Mouse (Mus musculus) forebrain, embryonic 14.5 days (tissue): ENCODE results near the gene Ddah2. TPM values are rescaled to one million over a fixed set of nuclear protein-coding genes. Genes with fewer than 3 reads are reported as not detected.

Source experiments
- ATAC-seq: fragments of 200-750 bp; cut with Nextera tagmentation; 2 replicates; pipeline ENCODE4 v1.8.0; 2017; ENCODE audit warnings: mild to moderate bottlenecking, moderate library complexity
- DNase-seq: peaks from one replicate; pipeline ENCODE4 v3.0.0-alpha.2; 2015; ENCODE audit warnings: low spot score
- H3K27ac ChIP-seq: fragments of 300-500 bp; sonication (generic); 2 replicates; pipeline ENCODE4 v1.5.1; 2014; ENCODE audit warnings: low read depth, mild to moderate bottlenecking, control low read depth, low read length, moderate library complexity
- H3K27me3 ChIP-seq: fragments of 300-500 bp; sonication (generic); replicated peaks from 2 replicates; pipeline ENCODE4 v1.6.1; 2014; ENCODE audit warnings: low read length, control low read depth, mixed read lengths; ENCODE audit not compliant: control insufficient read depth, insufficient read depth
- H3K36me3 ChIP-seq: fragments of 300-500 bp; sonication (generic); 2 replicates; pipeline ENCODE4 v1.6.1; 2014; ENCODE audit warnings: low read length, control low read depth; ENCODE audit not compliant: control insufficient read depth, insufficient read depth
- H3K4me1 ChIP-seq: fragments of 300-500 bp; sonication (generic); 2 replicates; pipeline ENCODE4 v1.6.1; 2014; ENCODE audit warnings: antibody characterized with exemption, low read length, control low read depth; ENCODE audit not compliant: control insufficient read depth, insufficient read depth
- H3K4me2 ChIP-seq: fragments of 300-500 bp; sonication (generic); 2 replicates; pipeline ENCODE4 v1.6.1; 2014; ENCODE audit warnings: mild to moderate bottlenecking, control low read depth, low read length
- H3K4me3 ChIP-seq: fragments of 300-500 bp; sonication (generic); 2 replicates; pipeline ENCODE4 v1.5.1; 2014; ENCODE audit warnings: low read depth, low read length, control low read depth
- H3K9ac ChIP-seq: fragments of 300-500 bp; sonication (generic); 2 replicates; pipeline ENCODE4 v1.6.1; 2014; ENCODE audit warnings: mild to moderate bottlenecking, low read length, control low read depth, moderate library complexity
- H3K9me3 ChIP-seq: fragments of 300-500 bp; sonication (generic); replicated peaks from 2 replicates; pipeline ENCODE4 v1.6.1; 2016; ENCODE audit warnings: low read length, control low read depth, mixed read lengths; ENCODE audit not compliant: control insufficient read depth
- WGBS: fragments of 180-500 bp; shearing (Covaris S2); extraction: QIAGEN DNeasy Blood & Tissue Kit; methylation state at CpG from one replicate; pipeline ENCODE4 v1.1.7; 2014; 5-methylcytosine and 5-hydroxymethylcytosine counted together
- polyA plus RNA-seq: library from polyadenylated mRNA; unstranded; fragments of >200 nt; fragmentation: Nextera tagmentation; extraction: Ambion mirVana; gene quantifications from 2 replicates; pipeline ENCODE4 v1.2.1, GENCODE M21; 2014

The Ddah2 gene
- polyA plus RNA-seq, 1 experiment from 2014 or later = 661 TPM

GRCm38 (mm10) chr17:35108097-35108496, 49.3 kb downstream of the Ddah2 start, which contains the start of gene Ly6g5c:
TSS of gene Ly6g5c (plus strand) at chr17:35108279.
- Histone ChIP-seq H3K36me3 (peaks cover 13% of the 10 kb centered on the region), H3K27me3 (no peaks in the 10 kb centered on the region), H3K27ac (no peak within 1 kb of the TSS), H3K4me1 (no peaks in the 10 kb centered on the region), H3K4me3 (no peak within 1 kb of the TSS), H3K4me2 (no peak within 1 kb of the TSS), H3K9ac (no peak within 1 kb of the TSS), H3K9me3 (no peaks in the 10 kb centered on the region)
- 89% methylated on average over 6 of the region's 6 CpGs for whole genome bisulfite sequencing
- ATAC-seq (no peak), DNase-seq (no peak)

Other genes starting within 250 kb of the Ddah2 start
- 31.7 and 33.8 TPM in 2 replicates for gene Stk19, start 222.1 kb upstream of the Ddah2 start, polyA plus RNA-seq
- 54.9 and 66.4 TPM in 2 replicates for gene Dxo, start 222.0 kb upstream of the Ddah2 start, polyA plus RNA-seq
- gene Skiv2l, start 208.8 kb upstream of the Ddah2 start, polyA plus RNA-seq = 36.6 and 46.9 TPM in 2 replicates
- 82.9 and 92.3 TPM in 2 replicates for gene Nelfe, start 208.6 kb upstream of the Ddah2 start, polyA plus RNA-seq
- 0.93 and 0.94 TPM in 2 replicates for gene Cfb, start 196.5 kb upstream of the Ddah2 start, polyA plus RNA-seq
- gene Zbtb12, start 179.6 kb upstream of the Ddah2 start, polyA plus RNA-seq = 3.5 and 3.8 TPM in 2 replicates
- gene Gm20547, start 177.0 kb upstream of the Ddah2 start, polyA plus RNA-seq = 0.28 TPM in 1 of 2 replicates, not detected in the other
- 1.3 and 1.4 TPM in 2 replicates for gene C2, start 160.8 kb upstream of the Ddah2 start, polyA plus RNA-seq
- gene Ehmt2, start 160.6 kb upstream of the Ddah2 start, polyA plus RNA-seq = 62.5 and 76.9 TPM in 2 replicates
- not detected in 2 replicates for gene Slc44a4, start 144.6 kb upstream of the Ddah2 start, polyA plus RNA-seq
- gene Neu1, start 127.8 kb upstream of the Ddah2 start, polyA plus RNA-seq = 16.2 and 20.0 TPM in 2 replicates
- gene Hspa1b, start 99.8 kb upstream of the Ddah2 start, polyA plus RNA-seq = 0.15 TPM in 1 of 2 replicates, not detected in the other
- gene Gm20481, start 89.1 kb upstream of the Ddah2 start, polyA plus RNA-seq = not detected in 2 replicates
- gene Hspa1a, start 86.9 kb upstream of the Ddah2 start, polyA plus RNA-seq = 1.4 and 3.7 TPM in 2 replicates
- gene Hspa1l, start 86.3 kb upstream of the Ddah2 start, polyA plus RNA-seq = 1.3 and 1.4 TPM in 2 replicates
- gene Lsm2, start 77.2 kb upstream of the Ddah2 start, polyA plus RNA-seq = 131 and 148 TPM in 2 replicates
- gene Vars, start 58.0 kb upstream of the Ddah2 start, polyA plus RNA-seq = 42.4 and 53.9 TPM in 2 replicates
- gene Vwa7, start 42.5 kb upstream of the Ddah2 start, polyA plus RNA-seq = 0.05 and 0.11 TPM in 2 replicates
- gene Sapcd1, start 31.0 kb upstream of the Ddah2 start, polyA plus RNA-seq = 2.9 and 6.2 TPM in 2 replicates
- 2.3 and 2.6 TPM in 2 replicates for gene Msh5, start 12.3 kb upstream of the Ddah2 start, polyA plus RNA-seq
- gene Clic1, start 9.1 kb upstream of the Ddah2 start, polyA plus RNA-seq = 28.3 and 37.3 TPM in 2 replicates
- not detected in 2 replicates for gene Ly6g6c, start 6.4 kb downstream of the Ddah2 start, polyA plus RNA-seq
- gene Mpig6b, start 7.1 kb downstream of the Ddah2 start, polyA plus RNA-seq = 0.28 and 0.42 TPM in 2 replicates
- gene Ly6g6e, start 17.9 kb downstream of the Ddah2 start, polyA plus RNA-seq = 10.1 and 10.7 TPM in 2 replicates
- 0.76 and 1.1 TPM in 2 replicates for gene Ly6g6d, start 19.0 kb downstream of the Ddah2 start, polyA plus RNA-seq
- 0.15 TPM in 1 of 2 replicates, not detected in the other for gene Ly6g6f, start 26.6 kb downstream of the Ddah2 start, polyA plus RNA-seq
- gene Abhd16a, start 30.2 kb downstream of the Ddah2 start, polyA plus RNA-seq = 69.9 and 75.7 TPM in 2 replicates
- gene Ly6g5c, start 49.2 kb downstream of the Ddah2 start, polyA plus RNA-seq = not detected in 2 replicates
- gene Ly6g5b, start 56.4 kb downstream of the Ddah2 start, polyA plus RNA-seq = 0.89 and 1.1 TPM in 2 replicates
- gene Gpank1, start 62.4 kb downstream of the Ddah2 start, polyA plus RNA-seq = 31.3 and 34.2 TPM in 2 replicates
- 313 and 353 TPM in 2 replicates for gene Csnk2b, start 63.0 kb downstream of the Ddah2 start, polyA plus RNA-seq
- 5.2 and 5.5 TPM in 2 replicates for gene D17H6S53E, start 67.3 kb downstream of the Ddah2 start, polyA plus RNA-seq
- gene Apom, start 73.0 kb downstream of the Ddah2 start, polyA plus RNA-seq = 0.22 and 0.29 TPM in 2 replicates
- gene Bag6, start 76.1 kb downstream of the Ddah2 start, polyA plus RNA-seq = 128 and 144 TPM in 2 replicates
- gene Prrc2a, start 105.9 kb downstream of the Ddah2 start, polyA plus RNA-seq = 117 and 141 TPM in 2 replicates
- 6.9 and 7.3 TPM in 2 replicates for gene Aif1, start 117.0 kb downstream of the Ddah2 start, polyA plus RNA-seq
- 6.1 and 8.0 TPM in 2 replicates for gene Lst1, start 129.4 kb downstream of the Ddah2 start, polyA plus RNA-seq
- gene Ltb, start 135.4 kb downstream of the Ddah2 start, polyA plus RNA-seq = 0.39 TPM in 1 of 2 replicates, not detected in the other
- not detected in 2 replicates for gene Tnf, start 143.0 kb downstream of the Ddah2 start, polyA plus RNA-seq
- 0.13 and 0.21 TPM in 2 replicates for gene Lta, start 146.3 kb downstream of the Ddah2 start, polyA plus RNA-seq
- gene Gm16181, start 161.8 kb downstream of the Ddah2 start, polyA plus RNA-seq = not detected in 2 replicates
- 44.0 and 61.1 TPM in 2 replicates for gene Atp6v1g2, start 174.6 kb downstream of the Ddah2 start, polyA plus RNA-seq
- gene Nfkbil1, start 176.8 kb downstream of the Ddah2 start, polyA plus RNA-seq = 5.1 and 5.2 TPM in 2 replicates
- gene Ddx39b, start 182.7 kb downstream of the Ddah2 start, polyA plus RNA-seq = 478 and 489 TPM in 2 replicates
- gene H2-D1, start 203.7 kb downstream of the Ddah2 start, polyA plus RNA-seq = 37.5 and 44.2 TPM in 2 replicates